ENCODE assay signal across 16 mouse cellular contexts in the genomic region with DNA sequence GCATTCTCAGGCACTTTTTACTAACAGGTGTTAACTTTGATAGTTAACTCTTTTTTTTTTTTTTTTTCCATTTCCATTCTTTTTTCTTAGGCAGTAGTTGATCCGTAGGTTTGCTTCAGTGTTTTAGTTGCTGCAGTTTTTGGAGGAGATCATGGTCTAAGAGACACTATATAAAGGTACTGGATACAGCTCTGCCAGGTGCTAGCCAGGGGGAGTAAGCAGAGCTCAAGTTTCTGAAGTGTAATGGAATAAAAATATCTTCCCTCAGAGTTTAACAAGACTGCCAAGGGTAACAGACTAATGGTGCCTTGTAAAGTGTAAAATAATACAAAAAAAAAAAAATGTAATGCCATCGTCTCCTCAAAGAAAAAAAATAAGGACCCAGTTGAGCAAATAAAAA.
"Had no signal": no experiment of that assay in that cellular context is flagged by ENCODE, and none has a peak within 500 bp of the region (broad histone marks: within the 10 kb centered on the region; RNA-seq: fewer than 3 reads in every experiment).

No protein-coding gene starts in this region.

- H3K9ac ChIP-seq: neural tube, embryonic 13.5 days; neural tube, embryonic 15.5 days; stomach, embryonic 15.5 days had no signal

- H3K4me2 ChIP-seq: neural tube, embryonic 13.5 days; neural tube, embryonic 15.5 days; stomach, embryonic 15.5 days had no signal

- H3K4me3 ChIP-seq: neural tube, embryonic 13.5 days; neural tube, embryonic 15.5 days; stomach, embryonic 15.5 days had no signal

- H3K4me1 ChIP-seq: neural tube, embryonic 13.5 days; neural tube, embryonic 15.5 days; stomach, embryonic 15.5 days had no signal

- H3K36me3 ChIP-seq: neural tube, embryonic 13.5 days; neural tube, embryonic 15.5 days; stomach, embryonic 15.5 days had no signal

- H3K27me3 ChIP-seq: neural tube, embryonic 13.5 days; neural tube, embryonic 15.5 days; stomach, embryonic 15.5 days had no signal

- H3K9me3 ChIP-seq: neural tube, embryonic 13.5 days; neural tube, embryonic 15.5 days; stomach, embryonic 15.5 days had no signal

- DNase-seq: retina, postnatal 1 day; right cerebral cortex, adult 18-20 months; right cerebral cortex, postnatal 14 days; right cerebral cortex, postnatal 25 days; right cerebral cortex, postnatal 4 days; spleen, adult 18-20 months; thymus, adult 18-20 months; thymus, adult 2 months; thymus, postnatal 14 days; thymus, postnatal 25 days; thymus, postnatal 36 days; thymus, postnatal 4 days had no signal

- H3K27ac ChIP-seq: neural tube, embryonic 13.5 days; neural tube, embryonic 15.5 days; stomach, embryonic 15.5 days; stomach, postnatal 0 days had no signal
